Mouse (Mus musculus) olfactory bulb, adult 2 months (tissue): ENCODE measurements at regions not wholly inside any gene's neighbourhood (a gene's known extent, or its start where the extent isn't known, plus 50 kb on each side); places are given as distances from the start of the nearest gene placed in this dataset.

ENCODE experiments used
- CTCF ChIP-seq: fragments of 200-500 bp; IDR thresholded peaks from 2 replicates; pipeline ENCODE4 v1.5.1; 2012; ENCODE audit warnings: low read depth, mild to moderate bottlenecking, low read length, moderate library complexity; ENCODE audit not compliant: insufficient read depth
- POLR2A ChIP-seq: fragments of 200-500 bp; IDR thresholded peaks from 2 replicates; pipeline ENCODE4 v1.6.1; 2012; ENCODE audit warnings: mild to moderate bottlenecking, low read depth, low read length, moderate library complexity; ENCODE audit not compliant: insufficient read depth

- TF ChIP-seq POLR2A, result no peak
- no peak for TF ChIP-seq CTCF
These were observed 134.3 kb upstream of the Lpp start for GRCm38 (mm10) chr16:24258991-24259390.
